Mouse (Mus musculus): Measurements from ENCODE around the gene Eif5. TPM values are rescaled to one million over a fixed set of nuclear protein-coding genes. Genes with fewer than 3 reads are reported as not detected.

Eif5 gene
- polyA plus RNA-seq, 1 experiment: 186 TPM

DNA sequence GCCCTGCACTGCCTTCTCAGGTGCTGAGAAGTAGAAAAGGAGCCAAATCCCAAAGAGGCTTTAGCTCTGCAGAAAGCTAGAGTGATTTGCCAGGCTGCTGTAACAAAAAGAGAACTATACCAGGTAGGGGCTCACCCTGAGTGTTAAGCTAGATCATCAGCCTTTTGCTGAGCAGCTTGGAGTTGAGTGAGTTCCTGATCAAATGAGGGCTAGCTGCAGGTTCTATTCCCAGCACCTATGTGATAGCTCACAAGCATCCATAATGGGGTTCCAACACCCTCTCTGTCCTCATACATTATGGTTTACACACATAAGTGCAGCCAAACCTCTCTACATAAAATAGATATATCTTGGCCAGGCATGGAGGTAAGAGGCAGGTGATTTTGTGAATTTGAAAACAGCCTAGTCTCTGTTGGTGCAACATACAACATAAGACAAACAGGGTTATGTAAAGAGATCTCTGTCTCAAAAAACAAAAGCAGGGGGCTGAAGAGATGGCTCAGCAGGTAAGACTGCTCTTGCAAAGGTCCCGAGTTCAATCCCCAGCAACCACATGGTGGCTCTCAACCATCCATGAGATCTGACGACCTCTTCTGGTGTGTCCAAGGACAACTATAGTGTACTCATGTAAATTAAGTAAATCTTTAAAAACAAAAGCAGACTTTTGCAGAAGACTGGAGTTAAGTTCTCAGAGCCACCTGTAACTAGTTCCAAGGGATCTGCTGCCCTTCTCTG lies 10.9 kb downstream of the Eif5 start:
- no peak for TF ChIP-seq GATA1 (IDR thresholded peaks at IDR 0.05; ENCODE audit: low read length)

DNA sequence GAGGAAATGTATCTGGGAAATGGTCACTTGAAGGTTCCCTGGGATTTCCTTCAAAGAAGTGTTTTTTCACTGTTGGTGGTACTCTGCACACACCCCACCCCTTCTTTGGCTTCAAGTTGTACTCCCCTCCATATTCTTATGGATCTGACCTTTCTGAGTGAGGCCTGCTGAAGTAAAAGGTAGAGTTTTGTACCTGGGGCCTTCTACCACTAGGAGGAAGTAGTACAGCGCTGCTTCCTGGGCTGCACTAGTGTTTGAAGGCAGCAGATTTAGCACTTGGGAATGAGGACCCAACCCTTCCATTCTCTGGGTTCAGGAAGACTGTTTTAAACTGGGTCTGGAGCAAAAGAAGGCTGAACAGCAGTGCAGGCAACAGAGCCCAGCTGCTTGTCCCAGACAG lies 12.9 kb downstream of the Eif5 start:
- TF ChIP-seq GATA1 (IDR thresholded peaks at IDR 0.05; ENCODE audit: low read length): no peak

DNA sequence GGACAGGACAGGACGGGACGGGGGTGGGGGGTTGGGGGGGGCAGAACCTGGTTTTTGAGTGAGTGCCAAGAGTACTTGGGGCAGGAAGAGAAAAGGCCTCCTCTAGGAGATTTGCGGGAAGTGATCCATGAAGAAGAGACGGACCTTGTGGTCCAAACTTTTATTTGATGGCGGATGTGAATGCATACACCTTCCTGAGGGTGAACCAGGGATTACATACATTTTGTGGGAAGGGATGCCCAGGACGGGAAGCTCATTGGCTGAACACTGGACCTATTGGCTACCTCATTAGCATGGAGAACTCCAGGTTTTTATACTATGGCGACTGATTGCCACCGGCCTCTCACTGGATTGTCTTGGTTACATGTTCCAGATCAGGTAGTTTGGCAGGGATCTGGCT lies 14.5 kb downstream of the Eif5 start:
- TF ChIP-seq GATA1 (IDR thresholded peaks at IDR 0.05; ENCODE audit: low read length): no peak

DNA sequence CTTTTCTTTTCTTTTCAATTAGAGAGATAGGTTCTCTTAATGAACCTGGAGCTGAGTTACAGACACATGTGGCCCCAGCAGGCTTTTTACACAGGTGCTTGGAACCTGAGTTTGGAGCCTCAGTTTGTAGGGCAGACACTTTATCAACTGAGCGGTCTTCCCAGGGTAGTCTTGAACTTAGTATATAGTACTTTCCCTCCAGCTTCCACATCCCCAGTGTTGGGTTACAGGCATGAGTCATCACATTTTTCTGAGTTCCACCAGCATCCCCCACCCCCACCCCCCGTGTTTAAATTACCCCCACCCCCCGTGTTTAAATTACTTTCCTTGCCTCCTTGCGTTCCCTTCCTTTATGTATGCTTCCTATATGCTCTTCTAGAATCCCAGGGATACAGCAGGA lies 17.5 kb downstream of the Eif5 start:
- no peak for TF ChIP-seq GATA1 (IDR thresholded peaks at IDR 0.05; ENCODE audit: low read length)

DNA sequence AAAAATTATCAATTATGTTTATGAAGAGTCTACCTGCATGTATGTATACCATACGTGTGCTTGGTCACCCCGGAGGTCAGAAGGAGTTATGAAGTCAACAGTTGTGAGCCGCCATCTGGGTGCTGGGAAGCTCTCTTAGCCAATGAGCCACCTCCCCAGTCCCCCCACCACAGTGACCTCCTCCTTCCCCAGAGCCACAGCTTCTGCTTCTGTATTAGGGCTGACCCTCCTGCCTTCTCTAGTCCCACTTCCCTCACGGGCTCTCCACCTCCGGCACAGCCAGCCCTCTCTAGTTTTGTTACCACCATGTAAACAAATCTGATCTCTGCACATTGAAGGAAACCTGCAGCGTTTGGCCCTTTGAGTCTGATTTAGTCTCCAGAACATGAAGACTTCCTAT lies 19.7 kb downstream of the Eif5 start:
- no peak for TF ChIP-seq GATA1 (IDR thresholded peaks at IDR 0.05; ENCODE audit: low read length)

DNA sequence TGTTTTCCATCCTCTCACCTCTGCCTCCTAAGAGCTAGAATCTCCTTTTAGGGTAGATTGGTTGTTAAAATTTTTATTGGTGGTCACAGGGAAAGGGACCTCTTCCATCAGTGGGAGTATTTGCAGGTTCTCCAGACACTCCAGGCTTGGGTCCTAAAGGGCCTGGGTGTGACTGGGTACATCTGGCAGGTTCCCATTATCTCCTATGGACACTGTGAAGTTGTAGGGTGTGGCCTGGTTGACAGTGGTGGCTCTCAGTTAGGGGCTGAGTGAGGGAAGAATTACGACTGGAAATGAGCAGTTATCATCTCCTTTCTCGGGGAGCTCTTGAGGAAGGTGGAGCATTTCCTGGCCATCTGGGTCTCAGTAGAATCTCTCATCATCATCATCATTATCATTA lies 20.8 kb downstream of the Eif5 start:
- no peak for TF ChIP-seq GATA1 (IDR thresholded peaks at IDR 0.05; ENCODE audit: low read length)

DNA sequence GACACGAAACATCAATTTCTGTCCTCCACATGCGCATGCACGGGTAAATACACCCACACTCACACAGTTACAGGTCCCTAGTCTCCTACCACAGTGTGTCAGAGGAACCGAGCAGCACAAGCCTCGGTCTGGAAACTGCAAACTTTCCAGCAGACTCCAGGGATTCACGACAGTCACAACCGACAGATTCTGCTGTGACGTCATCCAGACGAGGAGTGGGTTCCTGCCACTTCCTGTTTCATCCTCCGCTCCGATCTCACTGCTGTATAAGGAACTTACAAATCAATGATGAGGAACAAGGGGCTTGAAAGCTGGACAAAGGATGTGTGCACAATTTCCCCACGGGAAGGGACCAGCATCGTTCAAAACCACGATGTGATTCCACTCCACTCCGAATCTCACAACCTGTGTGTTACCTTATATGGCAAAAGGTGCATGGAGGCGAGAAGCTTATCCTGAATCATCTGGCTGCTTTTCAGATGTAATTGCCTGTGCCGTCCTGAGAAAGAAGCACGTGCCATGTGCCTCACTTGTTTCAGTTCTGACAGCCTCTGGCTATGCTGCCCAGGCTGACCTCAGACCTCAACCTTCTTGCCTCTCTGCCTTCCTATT lies 21.9 kb downstream of the Eif5 start:
- TF ChIP-seq GATA1 (IDR thresholded peaks at IDR 0.05; ENCODE audit: low read length): no peak

DNA sequence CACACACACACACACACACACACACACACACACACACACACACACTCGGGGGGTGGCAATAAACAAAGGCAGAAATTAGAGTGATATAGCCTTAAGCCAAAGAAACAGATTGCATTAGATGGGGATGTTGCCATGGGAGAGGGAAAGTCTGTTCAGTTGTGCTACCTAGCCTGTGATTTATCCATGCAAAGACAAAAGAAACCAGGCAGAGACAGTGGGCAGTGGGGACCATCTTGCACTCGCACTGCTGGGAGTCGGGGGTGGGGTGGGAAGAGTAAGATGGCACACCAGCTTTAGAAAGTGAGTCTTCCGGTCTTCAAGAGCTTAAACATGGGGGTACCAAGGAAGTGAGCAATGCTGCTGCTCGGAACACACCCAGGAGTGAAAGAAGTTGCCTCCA lies 22.5 kb downstream of the Eif5 start:
- TF ChIP-seq GATA1 (IDR thresholded peaks at IDR 0.05; ENCODE audit: low read length): no peak

DNA sequence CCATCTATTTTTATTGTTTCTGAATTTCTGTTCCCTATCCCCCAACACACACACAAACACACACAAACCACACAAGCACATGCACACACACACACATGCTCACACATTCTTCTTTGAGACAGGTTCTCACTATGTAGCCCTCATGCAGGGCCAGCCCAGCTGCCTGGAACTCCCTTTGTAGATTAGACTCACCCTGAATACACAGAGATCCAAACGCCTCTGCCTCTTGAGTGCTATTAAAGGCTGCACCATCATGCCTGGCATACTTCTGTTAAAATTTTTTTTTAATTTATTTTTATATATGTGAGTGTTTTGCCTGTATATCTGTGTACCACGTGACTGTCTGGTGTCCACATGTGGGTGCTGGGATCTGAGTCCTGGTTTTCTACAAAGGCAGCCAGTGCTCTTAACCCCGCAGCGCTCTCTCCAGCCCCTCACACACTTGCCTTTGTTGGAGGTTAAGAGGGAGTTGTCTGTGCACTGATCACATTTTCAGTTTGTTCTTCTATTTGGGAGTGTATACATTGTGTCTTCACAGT lies 24.5 kb downstream of the Eif5 start:
- no peak for TF ChIP-seq GATA1 (IDR thresholded peaks at IDR 0.05; ENCODE audit: low read length)

DNA sequence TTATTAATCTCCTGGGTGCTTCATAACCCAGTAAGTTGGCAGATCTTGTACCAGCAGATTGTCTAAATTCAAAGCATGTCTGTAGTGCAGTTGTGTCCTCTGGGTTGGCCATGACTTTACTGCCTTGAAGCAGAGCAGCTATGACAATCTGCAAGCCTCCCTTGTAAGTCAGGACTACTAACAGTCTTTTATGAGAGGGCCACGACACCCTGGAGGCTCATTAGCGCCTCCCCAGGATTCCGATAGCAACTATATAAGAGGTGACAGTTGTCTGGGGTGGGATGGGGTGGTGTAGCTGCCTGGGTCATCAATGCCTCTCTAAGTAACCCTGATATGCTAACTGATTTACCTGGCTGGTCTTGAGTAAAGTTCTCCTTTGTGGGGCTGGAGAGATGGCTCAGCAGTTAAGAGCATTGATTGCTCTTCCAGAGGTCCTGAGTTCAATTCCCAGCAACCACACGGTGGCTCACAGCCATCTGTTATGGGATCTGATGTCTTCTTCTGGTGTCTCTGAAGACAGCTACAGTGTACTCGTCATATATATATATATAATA lies 25.3 kb downstream of the Eif5 start:
- TF ChIP-seq GATA1 (IDR thresholded peaks at IDR 0.05; ENCODE audit: low read length): no peak

DNA sequence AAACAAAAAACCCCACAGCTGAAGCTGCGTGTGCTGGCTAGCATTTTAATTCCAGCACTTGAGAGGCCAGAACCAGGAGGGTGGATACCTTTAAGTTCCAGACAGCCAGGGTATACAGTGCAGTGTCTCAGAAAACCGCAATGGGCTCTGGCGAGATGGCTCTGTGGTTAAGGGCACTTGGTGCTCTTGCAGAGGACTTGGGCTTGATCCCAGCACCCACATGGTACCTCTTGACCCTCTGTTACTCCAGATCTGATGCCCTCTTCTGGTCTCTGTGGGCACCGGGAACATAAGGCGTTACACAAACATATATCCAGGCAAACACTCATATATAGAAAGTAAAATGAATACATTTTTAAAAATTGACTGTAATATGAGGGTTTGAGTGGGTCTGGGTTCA lies 27.5 kb downstream of the Eif5 start:
- no peak for TF ChIP-seq GATA1 (IDR thresholded peaks at IDR 0.05; ENCODE audit: low read length)

DNA sequence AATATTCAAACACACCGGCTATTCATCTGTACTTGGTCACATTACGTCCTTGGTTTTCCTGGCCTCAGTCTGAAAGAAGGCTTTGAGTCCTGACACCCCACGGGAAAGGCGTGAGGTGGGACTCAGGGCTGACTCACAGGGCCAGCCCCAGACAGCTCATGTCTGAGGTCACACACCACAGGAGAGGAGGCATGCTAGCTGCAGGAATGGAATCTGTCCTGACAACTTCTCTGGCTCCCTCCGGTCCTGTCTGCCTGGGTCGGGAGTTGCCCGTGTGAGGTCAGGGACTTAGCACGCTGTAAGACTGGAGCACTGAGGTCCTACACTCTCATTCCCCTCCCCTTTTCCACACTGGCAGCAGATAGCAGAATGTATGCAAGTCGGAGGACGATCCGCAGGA lies 31.0 kb downstream of the Eif5 start:
- no peak for TF ChIP-seq GATA1 (IDR thresholded peaks at IDR 0.05; ENCODE audit: low read length)

DNA sequence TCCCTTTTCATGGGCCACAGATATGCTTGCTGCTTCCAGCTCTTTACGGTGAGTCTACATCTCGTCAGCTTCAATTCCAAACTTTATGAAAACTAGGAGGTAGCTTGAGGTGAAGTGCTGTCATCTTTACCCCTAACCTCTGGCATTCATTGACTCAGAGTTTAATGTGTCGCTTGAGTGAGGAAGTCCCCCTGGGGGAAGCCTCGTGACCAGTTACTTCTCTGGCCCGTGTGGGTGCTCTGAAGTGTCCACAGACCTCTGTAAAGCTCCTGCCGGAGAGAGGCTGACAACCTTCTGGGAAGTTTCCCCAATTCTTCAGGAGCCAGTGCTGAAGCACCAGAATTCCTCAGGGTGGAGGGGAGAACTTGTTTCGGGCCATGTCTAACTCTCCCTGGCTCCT lies 34.6 kb downstream of the Eif5 start:
- TF ChIP-seq GATA1 (IDR thresholded peaks at IDR 0.05; ENCODE audit: low read length): no peak

DNA sequence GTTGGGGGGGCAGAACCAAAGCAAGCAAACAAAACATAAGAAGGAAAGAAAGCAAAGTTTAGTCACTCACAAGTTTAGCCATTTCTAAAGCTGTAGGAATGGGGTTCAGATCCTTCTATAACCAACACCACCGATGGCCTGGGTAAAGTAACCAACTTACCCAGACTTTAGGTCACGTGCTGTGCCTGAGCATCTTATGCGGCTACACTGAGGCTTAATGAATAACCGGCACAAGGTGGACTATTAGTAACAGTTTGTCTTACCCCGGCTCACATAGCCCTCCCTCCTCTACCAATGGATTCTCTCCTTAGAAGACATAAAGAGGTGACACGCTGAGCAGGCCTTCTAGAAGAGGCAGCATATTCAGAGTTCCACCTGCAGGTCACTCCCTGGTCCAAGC lies 35.5 kb downstream of the Eif5 start:
- no peak for TF ChIP-seq GATA1 (IDR thresholded peaks at IDR 0.05; ENCODE audit: low read length)

DNA sequence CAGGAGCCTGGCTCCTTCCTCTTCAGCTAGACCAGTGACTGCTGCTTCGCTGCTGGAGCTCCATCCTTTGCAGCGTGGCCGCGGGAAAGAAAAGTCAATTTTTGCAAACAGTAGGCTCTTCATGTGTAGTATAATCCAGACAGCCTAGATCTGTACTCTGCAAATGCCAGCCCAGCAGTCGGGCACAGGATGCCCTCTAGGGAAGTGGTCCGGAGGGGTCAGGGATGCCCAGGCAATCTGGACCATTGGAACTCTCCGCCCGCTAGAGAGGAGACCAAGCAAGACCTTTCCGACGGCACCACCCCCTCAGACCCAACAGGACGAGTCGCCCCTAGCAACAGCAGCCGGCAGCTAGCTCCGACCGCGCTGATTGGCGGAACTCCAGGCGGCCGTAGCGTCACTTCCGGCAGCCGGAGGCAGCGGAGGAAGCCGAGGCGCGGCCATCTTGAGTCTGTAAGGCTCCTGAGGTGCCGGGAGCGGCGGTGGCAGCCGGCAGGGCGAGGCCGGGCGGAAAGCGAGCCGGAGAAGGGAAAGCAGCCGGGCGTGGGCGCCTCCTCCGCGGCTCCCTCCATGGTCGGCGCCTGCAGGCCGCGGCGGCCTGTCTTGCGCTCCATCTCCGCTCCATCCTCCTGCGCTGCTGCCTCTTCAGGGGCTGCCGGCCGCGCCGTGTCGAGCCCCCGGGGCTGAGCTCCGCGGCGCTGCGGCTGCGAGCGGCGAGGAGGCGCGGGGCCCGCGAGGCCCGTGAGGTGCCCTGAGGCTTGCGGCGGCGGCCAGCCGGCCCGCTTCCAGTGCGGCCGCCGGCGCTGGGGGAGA lies 36.5 kb downstream of the Eif5 start, which contains the start of gene Mark3:
Gene Mark3 (plus strand): TSS at position 450 of the 813 bp plus-strand sequence.
- no peak for TF ChIP-seq GATA1 (IDR thresholded peaks at IDR 0.05; ENCODE audit: low read length)
